Mouse (Mus musculus) small intestine, adult 2 months (tissue): ENCODE data around the gene Svs3a. TPM values are rescaled to one million over a fixed set of nuclear protein-coding genes. Genes with fewer than 3 reads are reported as not detected.
"Not testable (repeated sequence)": the region's sequence is repeated elsewhere in the genome, so short reads cannot be mapped to it uniquely, and the experiment has no call there.

Experiments used
- H3K27ac ChIP-seq: fragments of 200-500 bp; 2 replicates; pipeline ENCODE4 v1.5.1; 2012; ENCODE audit warnings: low read depth, low read length, control low read depth, inconsistent platforms; ENCODE audit not compliant: insufficient read depth
- H3K27me3 ChIP-seq: fragments of 200-500 bp; 2 replicates; pipeline ENCODE4 v1.6.1; 2012; ENCODE audit warnings: mild to moderate bottlenecking, moderate library complexity, low read length, inconsistent platforms; ENCODE audit not compliant: control insufficient read depth, insufficient read depth
- H3K36me3 ChIP-seq: fragments of 200-500 bp; 2 replicates; pipeline ENCODE4 v1.6.1; 2012; ENCODE audit warnings: mild to moderate bottlenecking, low read length, control low read depth, inconsistent platforms; ENCODE audit not compliant: control insufficient read depth, insufficient read depth
- H3K4me1 ChIP-seq: fragments of 200-500 bp; 2 replicates; pipeline ENCODE4 v1.6.1; 2012; ENCODE audit warnings: low read length, inconsistent platforms, mixed read lengths; ENCODE audit not compliant: control insufficient read depth, insufficient read depth, insufficient read length
- H3K4me3 ChIP-seq: fragments of 200-500 bp; 2 replicates; pipeline ENCODE4 v1.5.1; 2012; ENCODE audit warnings: low read depth, mild to moderate bottlenecking, control low read depth, inconsistent platforms, low read length, moderate library complexity
- CTCF ChIP-seq: fragments of 200-500 bp; IDR thresholded peaks from 2 replicates; pipeline ENCODE4 v1.5.1; 2012; ENCODE audit warnings: low read depth, mild to moderate bottlenecking, control low read depth, inconsistent platforms, low read length, moderate library complexity, mixed read lengths; ENCODE audit not compliant: insufficient replicate concordance, insufficient read length; ENCODE audit errors: extremely low read depth
- POLR2A ChIP-seq: fragments of 200-500 bp; IDR thresholded peaks from 2 replicates; pipeline ENCODE4 v1.6.1; 2012; ENCODE audit warnings: low read depth, mild to moderate bottlenecking, control low read depth, inconsistent platforms, low read length, moderate library complexity
- WGBS: fragments of 180-500 bp; shearing (Covaris S2); methylation state at CpG from one replicate; pipeline ENCODE4 v1.1.7; 2018; 5-methylcytosine and 5-hydroxymethylcytosine counted together
- polyA plus RNA-seq: library from polyadenylated mRNA; depleted of rRNA; stranded (reverse); fragments of >200 nt; gene quantifications from 2 replicates; pipeline ENCODE4 v1.2.3, GENCODE M21; 2012; rRNA removed

The Svs3a gene
- not detected in 2 replicates for polyA plus RNA-seq

DNA sequence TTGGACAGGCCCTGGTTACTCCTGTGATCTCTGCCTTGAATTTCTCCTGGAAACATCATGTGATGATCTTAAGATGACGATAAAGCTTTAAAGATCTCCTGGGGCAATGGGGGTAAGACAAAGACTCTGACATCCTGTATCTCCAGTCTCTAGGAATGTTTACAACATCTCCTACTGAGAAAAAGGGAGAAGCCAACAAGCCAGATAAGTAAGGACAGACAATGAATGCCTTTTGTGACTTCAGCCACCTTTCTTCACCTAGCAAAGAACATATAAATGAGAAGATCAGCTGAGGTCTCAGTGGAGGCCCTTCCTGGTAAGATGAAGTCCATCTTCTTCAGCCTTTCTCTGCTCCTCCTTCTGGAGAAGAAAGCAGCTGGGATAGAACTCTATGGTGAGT, at the start of gene Svs3a:
Gene Svs3a (plus strand): TSS at position 301 of the 400 bp plus-strand sequence.
- H3K27ac ChIP-seq, H3K36me3 ChIP-seq: not testable (repeated sequence)
- 55% methylated on average over 1 of the region's 1 CpGs for WGBS

DNA sequence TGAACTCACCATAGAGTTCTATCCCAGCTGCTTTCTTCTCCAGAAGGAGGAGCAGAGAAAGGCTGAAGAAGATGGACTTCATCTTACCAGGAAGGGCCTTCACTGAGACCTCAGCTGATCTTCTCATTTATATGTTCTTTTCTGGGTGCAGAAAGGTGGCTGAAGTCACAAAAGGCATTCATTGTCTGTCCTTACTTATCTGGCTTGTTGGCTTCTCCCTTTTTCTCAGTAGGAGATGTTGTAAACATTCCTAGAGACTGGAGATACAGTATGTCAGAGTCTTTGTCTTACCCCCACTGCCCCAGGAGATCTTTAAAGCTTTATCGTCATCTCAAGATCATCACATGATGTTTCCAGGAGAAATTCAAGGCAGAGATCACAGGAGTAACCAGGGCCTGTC, 32.5 kb upstream of the Svs3a start, which contains the start of gene Svs3b:
Gene Svs3b (minus strand): TSS at position 101 of the 400 bp plus-strand sequence.
- not testable (repeated sequence) for H3K4me1 ChIP-seq, H3K4me3 ChIP-seq, H3K27me3 ChIP-seq, H3K27ac ChIP-seq, H3K36me3 ChIP-seq
- WGBS = 77% methylated on average over 1 of the region's 1 CpGs

More for the DNA sequence above, at the start of gene Svs3a:
- H3K4me1 ChIP-seq, H3K4me3 ChIP-seq, H3K27me3 ChIP-seq: not testable (repeated sequence)

- no peaks in the 10 kb centered on the region for H3K27me3 ChIP-seq
- no peaks in the 10 kb centered on the region for H3K36me3 ChIP-seq
- WGBS = 90% methylated on average over 4 of the region's 4 CpGs
- no peaks in the 10 kb centered on the region for H3K4me1 ChIP-seq
- H3K4me3 ChIP-seq = no peak within 1 kb of the TSS
- H3K27ac ChIP-seq = no peak within 1 kb of the TSS
- TF ChIP-seq CTCF = no peak
Measured at GRCm38 (mm10) chr2:164278359-164278758, 10.7 kb upstream of the Svs3a start, which contains the start of gene Svs4. Gene Svs4, minus strand, starts transcription at chr2:164278459.

DNA sequence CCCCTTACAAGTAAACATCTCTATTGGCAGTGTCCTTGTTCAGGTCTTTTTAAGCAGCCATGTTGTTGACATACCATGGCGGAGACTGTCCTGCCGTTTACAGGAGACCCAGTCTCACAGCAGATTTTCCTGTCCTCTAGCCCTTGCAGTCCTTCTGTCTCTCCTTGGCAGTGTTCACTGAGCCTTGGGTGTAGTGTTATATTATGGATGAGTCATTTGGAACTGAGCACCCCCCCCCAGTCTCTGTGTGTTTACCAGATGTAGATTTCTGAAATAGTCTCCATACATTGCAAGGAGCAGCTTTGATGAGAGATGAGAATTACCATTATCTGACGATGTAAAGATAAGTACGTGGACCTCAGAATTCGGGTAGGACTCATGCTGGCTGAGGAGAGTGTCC, 23.5 kb downstream of the Svs3a start:
- WGBS = 74% methylated on average over 5 of the region's 5 CpGs
- Histone ChIP-seq H3K4me1 (no peaks in the 10 kb centered on the region), H3K4me3 (no peak overlapping the region), H3K27ac (no peak overlapping the region), H3K27me3 (no peaks in the 10 kb centered on the region), H3K36me3 (no peaks in the 10 kb centered on the region)
- TF ChIP-seq POLR2A (no peak), CTCF (no peak)

DNA sequence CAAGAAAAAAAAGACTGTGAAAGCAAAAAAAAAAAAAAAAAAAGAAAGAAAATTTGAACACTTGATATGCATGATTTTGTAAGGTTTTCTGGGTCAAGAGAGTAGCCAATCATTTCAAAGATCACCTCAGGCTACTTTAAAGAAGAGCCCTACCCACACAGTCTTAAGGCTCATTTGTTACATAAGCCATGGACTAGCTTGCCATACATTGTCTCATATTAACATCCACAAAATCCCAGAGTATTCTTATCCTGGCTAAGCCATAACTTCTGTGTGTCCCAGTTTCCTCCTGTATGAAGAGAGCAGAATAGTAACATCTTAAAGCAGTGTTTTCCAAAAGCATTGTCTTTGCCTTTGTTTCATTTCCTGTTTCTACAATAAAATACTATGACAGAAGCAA, 26.4 kb downstream of the Svs3a start:
- H3K4me3 ChIP-seq, H3K27ac ChIP-seq, H3K4me1 ChIP-seq, H3K36me3 ChIP-seq, H3K27me3 ChIP-seq: not testable (repeated sequence)

DNA sequence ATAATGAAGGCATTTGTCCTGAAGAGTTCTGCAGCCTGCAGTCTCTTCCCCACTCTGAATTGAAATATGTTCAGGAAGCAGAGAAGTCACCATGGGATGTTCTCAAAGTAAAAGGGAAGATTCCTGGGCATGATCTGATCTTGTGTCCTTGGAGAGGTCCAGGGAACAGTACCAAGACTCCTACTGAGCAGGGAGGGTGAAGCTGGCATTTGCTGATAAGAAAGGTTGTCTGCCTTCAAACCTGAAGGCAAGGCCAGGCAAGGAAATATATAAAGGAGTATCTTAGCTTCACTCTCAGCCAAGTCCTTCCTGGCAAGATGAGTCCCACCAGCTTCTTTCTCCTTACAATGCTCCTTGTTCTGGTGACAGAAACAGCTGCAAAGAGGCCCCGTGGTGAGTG, 27.4 kb downstream of the Svs3a start, which contains the start of gene Svs6:
Gene Svs6 (plus strand): TSS at position 301 of the 400 bp plus-strand sequence.
- H3K27ac ChIP-seq, H3K36me3 ChIP-seq, H3K4me1 ChIP-seq, H3K27me3 ChIP-seq, H3K4me3 ChIP-seq: not testable (repeated sequence)
- 78% methylated on average over 1 of the region's 1 CpGs for WGBS

DNA sequence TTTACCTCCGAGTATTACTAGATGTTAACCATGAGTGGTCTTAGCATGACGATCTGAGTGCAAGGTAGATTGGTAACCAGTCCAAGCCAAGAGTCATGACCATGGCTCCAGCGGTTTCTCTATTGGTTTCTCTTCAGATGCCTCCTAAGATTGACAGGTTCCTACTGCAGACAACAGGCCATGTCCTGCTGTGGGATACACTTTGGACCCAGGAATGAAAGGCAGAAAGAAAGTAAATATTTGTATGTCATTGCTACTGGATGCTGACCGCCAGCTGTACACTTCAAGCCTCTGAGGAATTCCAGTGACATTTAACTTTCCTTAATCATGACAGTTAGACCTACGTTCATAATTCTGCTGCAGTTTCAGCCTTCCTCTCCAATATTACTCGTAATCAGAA, 31.9 kb downstream of the Svs3a start:
- H3K27me3 ChIP-seq = no peaks in the 10 kb centered on the region
- no peaks in the 10 kb centered on the region for H3K36me3 ChIP-seq
- TF ChIP-seq POLR2A (no peak), CTCF (no peak)
- H3K27ac ChIP-seq = no peak overlapping the region
- H3K4me3 ChIP-seq = no peak overlapping the region
- H3K4me1 ChIP-seq = no peaks in the 10 kb centered on the region
- 68% methylated on average over 6 of the region's 6 CpGs for WGBS

- 55% methylated on average over 3 of the region's 3 CpGs for WGBS
- H3K4me1 ChIP-seq, H3K36me3 ChIP-seq, H3K4me3 ChIP-seq, H3K27ac ChIP-seq, H3K27me3 ChIP-seq: not testable (repeated sequence)
Measured at GRCm38 (mm10) chr2:164332440-164332839, 43.4 kb downstream of the Svs3a start, which contains the start of gene Svs5. Gene Svs5, plus strand, starts transcription at chr2:164332740.

Other genes starting within 250 kb of the Svs3a start
- 4.9 and 10.8 TPM in 2 replicates for gene Stk4, start 218.9 kb upstream of the Svs3a start, polyA plus RNA-seq
- 20.0 and 39.4 TPM in 2 replicates for gene Tomm34, start 218.1 kb upstream of the Svs3a start, polyA plus RNA-seq
- gene Kcns1, start 118.2 kb upstream of the Svs3a start, polyA plus RNA-seq = 0.06 and 0.25 TPM in 2 replicates
- gene Wfdc5, start 106.5 kb upstream of the Svs3a start, polyA plus RNA-seq = 0.24 TPM in 1 of 2 replicates, not detected in the other
- gene Wfdc12, start 98.7 kb upstream of the Svs3a start, polyA plus RNA-seq = not detected in 2 replicates
- not detected in 2 replicates for gene Wfdc15a, start 89.1 kb upstream of the Svs3a start, polyA plus RNA-seq
- gene Wfdc15b, start 67.6 kb upstream of the Svs3a start, polyA plus RNA-seq = 1.2 TPM in 1 of 2 replicates, not detected in the other
- not detected in 2 replicates for gene Svs2, start 50.8 kb upstream of the Svs3a start, polyA plus RNA-seq
- gene Svs3b, start 32.6 kb upstream of the Svs3a start, polyA plus RNA-seq = not detected in 2 replicates
- gene Svs4, start 10.8 kb upstream of the Svs3a start, polyA plus RNA-seq = not detected in 2 replicates
- not detected in 2 replicates for gene Svs6, start 27.5 kb downstream of the Svs3a start, polyA plus RNA-seq
- gene Svs5, start 43.5 kb downstream of the Svs3a start, polyA plus RNA-seq = not detected in 2 replicates
- gene Slpi, start 99.8 kb downstream of the Svs3a start, polyA plus RNA-seq = 16.0 and 22.3 TPM in 2 replicates
- 0.19 and 127 TPM in 2 replicates for gene Rbpjl, start 113.9 kb downstream of the Svs3a start, polyA plus RNA-seq
- 0.49 and 2.7 TPM in 2 replicates for gene Matn4, start 115.9 kb downstream of the Svs3a start, polyA plus RNA-seq
- 21.3 and 52.2 TPM in 2 replicates for gene Sdc4, start 154.6 kb downstream of the Svs3a start, polyA plus RNA-seq
- gene Sys1, start 167.7 kb downstream of the Svs3a start, polyA plus RNA-seq = 187 and 276 TPM in 2 replicates
- 35.0 and 79.8 TPM in 2 replicates for gene Gm20458, start 171.7 kb downstream of the Svs3a start, polyA plus RNA-seq
- not detected in 2 replicates for gene Trp53tg5, start 184.5 kb downstream of the Svs3a start, polyA plus RNA-seq
- gene Dbndd2, start 196.8 kb downstream of the Svs3a start, polyA plus RNA-seq = 38.4 and 61.6 TPM in 2 replicates
- gene Pigt, start 208.3 kb downstream of the Svs3a start, polyA plus RNA-seq = 117 and 171 TPM in 2 replicates